Mouse (Mus musculus): Measurements from ENCODE around the gene Mzf1. TPM values are rescaled to one million over a fixed set of nuclear protein-coding genes. Genes with fewer than 3 reads are reported as not detected.

Mzf1 gene
- polyA plus RNA-seq, 1 experiment from 2014 or later: 2.5 TPM

GRCm38 (mm10) chr7:13031069-13031468 is 23.5 kb downstream of the Mzf1 start:
- Histone ChIP-seq H3K4me1 (ENCODE audit: control insufficient read depth, insufficient read depth, low read length) (peaks cover 28% of the 10 kb centered on the region), H3K9me3 (replicated peaks; ENCODE audit: control insufficient read depth, low read length) (no peaks in the 10 kb centered on the region), H3K4me2 (ENCODE audit: low read depth, low read length) (no peak overlapping the region), H3K27ac (ENCODE audit: low read length) (no peak overlapping the region), H3K27me3 (ENCODE audit: control insufficient read depth, insufficient read depth, low read length) (no peaks in the 10 kb centered on the region), H3K9ac (ENCODE audit: low read length) (no peak overlapping the region), H3K36me3 (ENCODE audit: control insufficient read depth, insufficient read depth, low read length) (peaks cover 49% of the 10 kb centered on the region), H3K4me3 (replicated peaks; ENCODE audit: low read length) (no peak overlapping the region)
- whole genome bisulfite sequencing: 67% methylated on average over 5 of the region's 5 CpGs
- ATAC-seq (ENCODE audit: insufficient read depth, low FRiP score): no peak

- peaks cover 47% of the 10 kb centered on the region for H3K36me3 ChIP-seq (ENCODE audit: control insufficient read depth, insufficient read depth, low read length)
- no peaks in the 10 kb centered on the region for H3K9me3 ChIP-seq (replicated peaks; ENCODE audit: control insufficient read depth, low read length)
- ATAC-seq (ENCODE audit: insufficient read depth, low FRiP score): no peak
- no peaks in the 10 kb centered on the region for H3K27me3 ChIP-seq (ENCODE audit: control insufficient read depth, insufficient read depth, low read length)
- H3K27ac ChIP-seq (ENCODE audit: low read length): no peak overlapping the region
- H3K4me3 ChIP-seq (replicated peaks; ENCODE audit: low read length): no peak overlapping the region
- WGBS: 96% methylated on average over 4 of the region's 4 CpGs
- no peak overlapping the region for H3K4me2 ChIP-seq (ENCODE audit: low read depth, low read length)
- H3K4me1 ChIP-seq (ENCODE audit: control insufficient read depth, insufficient read depth, low read length): peaks cover 26% of the 10 kb centered on the region
- 0 out of 2 replicates have a peak overlapping the region, but pooled peaks have one; percentile 26 for H3K9ac ChIP-seq (ENCODE audit: low read length)
Measured at GRCm38 (mm10) chr7:13028986-13029385, 25.6 kb downstream of the Mzf1 start.

- peak overlapping the region; percentile 6; the same call in 1 of the 2 replicates for H3K27ac ChIP-seq (ENCODE audit: low read length)
- peak overlapping the region; percentile 85 for H3K4me3 ChIP-seq (replicated peaks; ENCODE audit: low read length)
- no peaks in the 10 kb centered on the region for H3K9me3 ChIP-seq (replicated peaks; ENCODE audit: control insufficient read depth, low read length)
- H3K4me1 ChIP-seq (ENCODE audit: control insufficient read depth, insufficient read depth, low read length): peaks cover 22% of the 10 kb centered on the region
- peak overlapping the region; percentile 97 for H3K9ac ChIP-seq (ENCODE audit: low read length)
- ATAC-seq (ENCODE audit: insufficient read depth, low FRiP score): no peak
- 22% methylated on average over 4 of the region's 4 CpGs for WGBS
- H3K27me3 ChIP-seq (ENCODE audit: control insufficient read depth, insufficient read depth, low read length): no peaks in the 10 kb centered on the region
- H3K36me3 ChIP-seq (ENCODE audit: control insufficient read depth, insufficient read depth, low read length): peaks cover 38% of the 10 kb centered on the region
- H3K4me2 ChIP-seq (ENCODE audit: low read depth, low read length): peak overlapping the region; percentile 73
Measured at GRCm38 (mm10) chr7:13025511-13026112, 29.0 kb downstream of the Mzf1 start.

GRCm38 (mm10) chr7:13024805-13025204 is 29.8 kb downstream of the Mzf1 start:
- under 1% methylated on average over 44 of the region's 44 CpGs for WGBS
- no peaks in the 10 kb centered on the region for H3K9me3 ChIP-seq (replicated peaks; ENCODE audit: control insufficient read depth, low read length)
- peaks cover 22% of the 10 kb centered on the region for H3K4me1 ChIP-seq (ENCODE audit: control insufficient read depth, insufficient read depth, low read length)
- H3K36me3 ChIP-seq (ENCODE audit: control insufficient read depth, insufficient read depth, low read length): peaks cover 30% of the 10 kb centered on the region
- peak overlapping the region; percentile 97 for H3K9ac ChIP-seq (ENCODE audit: low read length)
- H3K4me2 ChIP-seq (ENCODE audit: low read depth, low read length): peak overlapping the region; percentile 73
- peak; percentile 54 for ATAC-seq (ENCODE audit: insufficient read depth, low FRiP score)
- no peaks in the 10 kb centered on the region for H3K27me3 ChIP-seq (ENCODE audit: control insufficient read depth, insufficient read depth, low read length)
- peak overlapping the region; percentile 100 for H3K27ac ChIP-seq (ENCODE audit: low read length)
- peak overlapping the region; percentile 85 for H3K4me3 ChIP-seq (replicated peaks; ENCODE audit: low read length)

- Histone ChIP-seq H3K27me3 (ENCODE audit: control insufficient read depth, insufficient read depth, low read length) (no peaks in the 10 kb centered on the region), H3K9me3 (replicated peaks; ENCODE audit: control insufficient read depth, low read length) (no peaks in the 10 kb centered on the region), H3K27ac (ENCODE audit: low read length) (peak overlapping the region; percentile 100), H3K9ac (ENCODE audit: low read length) (peak overlapping the region; percentile 97), H3K36me3 (ENCODE audit: control insufficient read depth, insufficient read depth, low read length) (peaks cover 24% of the 10 kb centered on the region), H3K4me2 (ENCODE audit: low read depth, low read length) (peak overlapping the region; percentile 73), H3K4me3 (replicated peaks; ENCODE audit: low read length) (peak overlapping the region; percentile 85), H3K4me1 (ENCODE audit: control insufficient read depth, insufficient read depth, low read length) (peaks cover 22% of the 10 kb centered on the region)
- under 1% methylated on average over 81 of the region's 95 CpGs for WGBS
- peak; percentile 88 for ATAC-seq (ENCODE audit: insufficient read depth, low FRiP score)
Measured at GRCm38 (mm10) chr7:13023928-13024731, 30.4 kb downstream of the Mzf1 start.

GRCm38 (mm10) chr7:13022773-13023535 is 31.6 kb downstream of the Mzf1 start:
- Histone ChIP-seq H3K9me3 (replicated peaks; ENCODE audit: control insufficient read depth, low read length) (no peaks in the 10 kb centered on the region), H3K27me3 (ENCODE audit: control insufficient read depth, insufficient read depth, low read length) (no peaks in the 10 kb centered on the region), H3K27ac (ENCODE audit: low read length) (peak overlapping the region; percentile 100), H3K4me3 (replicated peaks; ENCODE audit: low read length) (peak overlapping the region; percentile 85), H3K4me2 (ENCODE audit: low read depth, low read length) (peak overlapping the region; percentile 73), H3K4me1 (ENCODE audit: control insufficient read depth, insufficient read depth, low read length) (peaks cover 22% of the 10 kb centered on the region), H3K36me3 (ENCODE audit: control insufficient read depth, insufficient read depth, low read length) (peaks cover 12% of the 10 kb centered on the region), H3K9ac (ENCODE audit: low read length) (peak overlapping the region; percentile 97)
- ATAC-seq (ENCODE audit: insufficient read depth, low FRiP score): peak; percentile 70
- WGBS: 3% methylated on average over 31 of the region's 31 CpGs

- H3K27ac ChIP-seq (ENCODE audit: low read length): no peak overlapping the region
- no peak overlapping the region for H3K9ac ChIP-seq (ENCODE audit: low read length)
- no peak overlapping the region for H3K4me2 ChIP-seq (ENCODE audit: low read depth, low read length)
- H3K4me3 ChIP-seq (replicated peaks; ENCODE audit: low read length): no peak overlapping the region
- no peak for ATAC-seq (ENCODE audit: insufficient read depth, low FRiP score)
- no peaks in the 10 kb centered on the region for H3K36me3 ChIP-seq (ENCODE audit: control insufficient read depth, insufficient read depth, low read length)
- no peaks in the 10 kb centered on the region for H3K27me3 ChIP-seq (ENCODE audit: control insufficient read depth, insufficient read depth, low read length)
- no peaks in the 10 kb centered on the region for H3K9me3 ChIP-seq (replicated peaks; ENCODE audit: control insufficient read depth, low read length)
- WGBS: 85% methylated on average over 1 of the region's 1 CpGs
- H3K4me1 ChIP-seq (ENCODE audit: control insufficient read depth, insufficient read depth, low read length): peaks cover 5% of the 10 kb centered on the region; the same call in 1 of the 2 replicates
Measured at GRCm38 (mm10) chr7:13015217-13015616, 39.3 kb downstream of the Mzf1 start.

- no peak overlapping the region for H3K9ac ChIP-seq (ENCODE audit: low read length)
- H3K4me3 ChIP-seq (replicated peaks; ENCODE audit: low read length): no peak overlapping the region
- H3K36me3 ChIP-seq (ENCODE audit: control insufficient read depth, insufficient read depth, low read length): no peaks in the 10 kb centered on the region
- H3K9me3 ChIP-seq (replicated peaks; ENCODE audit: control insufficient read depth, low read length): no peaks in the 10 kb centered on the region
- no peak overlapping the region for H3K27ac ChIP-seq (ENCODE audit: low read length)
- 37% methylated on average over 6 of the region's 6 CpGs for WGBS
- no peak overlapping the region for H3K4me2 ChIP-seq (ENCODE audit: low read depth, low read length)
- peaks cover 6% of the 10 kb centered on the region; the same call in 1 of the 2 replicates for H3K4me1 ChIP-seq (ENCODE audit: control insufficient read depth, insufficient read depth, low read length)
- no peaks in the 10 kb centered on the region for H3K27me3 ChIP-seq (ENCODE audit: control insufficient read depth, insufficient read depth, low read length)
- ATAC-seq (ENCODE audit: insufficient read depth, low FRiP score): no peak
Measured at GRCm38 (mm10) chr7:13014275-13014839, 40.2 kb downstream of the Mzf1 start.
